Mouse (Mus musculus) neural tube, embryonic 15.5 days (tissue): ENCODE results near the gene Gm525. TPM values are rescaled to one million over a fixed set of nuclear protein-coding genes. Genes with fewer than 3 reads are reported as not detected.
"Not testable (repeated sequence)": the region's sequence is repeated elsewhere in the genome, so short reads cannot be mapped to it uniquely, and the experiment has no call there.

ENCODE experiments used
- ATAC-seq: fragments of 200-750 bp; cut with Nextera tagmentation; 2 replicates; pipeline ENCODE4 v1.8.0; 2017; ENCODE audit warnings: mild to moderate bottlenecking, moderate TSS enrichment, moderate library complexity; ENCODE audit not compliant: low FRiP score
- H3K27ac ChIP-seq: fragments of 300-500 bp; sonication (generic); replicated peaks from 2 replicates; pipeline ENCODE4 v1.5.1; 2015; ENCODE audit warnings: mild to moderate bottlenecking, inconsistent platforms
- H3K27me3 ChIP-seq: fragments of 300-500 bp; sonication (generic); replicated peaks from 2 replicates; pipeline ENCODE4 v1.6.1; 2015; ENCODE audit warnings: inconsistent platforms
- H3K36me3 ChIP-seq: fragments of 300-500 bp; sonication (generic); 2 replicates; pipeline ENCODE4 v1.6.1; 2015; ENCODE audit warnings: inconsistent platforms
- H3K4me1 ChIP-seq: fragments of 300-500 bp; sonication (generic); 2 replicates; pipeline ENCODE4 v1.6.1; 2015; ENCODE audit warnings: inconsistent platforms
- H3K4me2 ChIP-seq: fragments of 300-500 bp; sonication (generic); 2 replicates; pipeline ENCODE4 v1.6.1; 2015; ENCODE audit warnings: inconsistent platforms, mild to moderate bottlenecking, moderate library complexity
- H3K4me3 ChIP-seq: fragments of 300-500 bp; sonication (generic); replicated peaks from 2 replicates; pipeline ENCODE4 v1.5.1; 2015; ENCODE audit warnings: mild to moderate bottlenecking, inconsistent platforms
- H3K9ac ChIP-seq: fragments of 300-500 bp; sonication (generic); replicated peaks from 2 replicates; pipeline ENCODE4 v1.6.1; 2015; ENCODE audit warnings: mild to moderate bottlenecking, inconsistent platforms
- H3K9me3 ChIP-seq: fragments of 300-500 bp; sonication (generic); replicated peaks from 2 replicates; pipeline ENCODE4 v1.6.1; 2016; ENCODE audit warnings: inconsistent platforms
- WGBS: fragments of 180-500 bp; shearing (Covaris S2); methylation state at CpG from one replicate; pipeline ENCODE4 v1.1.7; 2015; ENCODE audit warnings: mixed read lengths; 5-methylcytosine and 5-hydroxymethylcytosine counted together
- polyA plus RNA-seq: library from polyadenylated mRNA; unstranded; fragments of >200 nt; fragmentation: Nextera tagmentation; extraction: Ambion mirVana; gene quantifications from 2 replicates; pipeline ENCODE4 v1.2.1, GENCODE M21; 2015

Gm525 gene
- polyA plus RNA-seq, 1 experiment from 2014 or later = not detected

DNA sequence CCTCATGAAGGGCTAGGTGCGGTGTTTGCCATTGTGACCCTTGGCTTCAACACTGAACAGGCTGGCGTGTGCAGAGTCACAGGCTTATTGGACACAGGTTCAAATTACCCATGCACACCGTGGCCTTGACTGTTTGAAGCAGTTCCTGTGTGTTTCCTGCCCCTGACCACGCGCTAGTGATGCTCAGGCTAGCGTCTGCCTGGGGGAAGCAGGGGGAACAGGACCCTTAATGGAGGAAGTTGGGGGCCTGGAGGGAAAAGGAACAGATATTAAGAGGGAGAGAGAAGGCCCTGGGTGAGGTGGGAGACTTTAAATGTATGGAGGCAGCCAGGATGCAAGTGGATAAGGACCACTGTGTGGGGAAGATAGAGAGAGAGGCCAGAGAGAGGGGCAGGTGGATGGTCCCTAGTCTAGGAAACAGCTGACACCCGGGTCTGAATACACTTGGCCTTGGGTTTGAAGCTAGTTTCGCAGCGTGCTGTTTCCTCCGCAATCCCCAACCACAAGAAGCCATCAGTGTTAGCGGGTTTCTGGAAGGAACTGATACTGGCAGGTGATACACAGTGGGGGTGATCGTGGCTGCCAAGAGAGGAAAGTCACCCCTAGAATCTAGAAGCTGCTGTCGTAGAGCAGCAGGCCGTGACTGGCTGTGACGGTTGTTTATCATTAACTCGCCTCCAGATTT, 5.5 kb downstream of the Gm525 start:
- no peaks in the 10 kb centered on the region for H3K4me1 ChIP-seq
- H3K27me3 ChIP-seq = no peaks in the 10 kb centered on the region
- no peaks in the 10 kb centered on the region for H3K36me3 ChIP-seq
- ATAC-seq = no peak
- WGBS = 87% methylated on average over 16 of the region's 16 CpGs
- H3K9me3 ChIP-seq = no peaks in the 10 kb centered on the region
- H3K4me2 ChIP-seq = no peak overlapping the region
- no peak overlapping the region for H3K4me3 ChIP-seq
- H3K9ac ChIP-seq = no peak overlapping the region
- no peak overlapping the region for H3K27ac ChIP-seq

GRCm38 (mm10) chr11:89081906-89082305, 8.3 kb downstream of the Gm525 start:
- not testable (repeated sequence) for H3K4me1 ChIP-seq, ATAC-seq
- WGBS = 75% methylated on average over 5 of the region's 5 CpGs

GRCm38 (mm10) chr11:89082691-89083090, 9.1 kb downstream of the Gm525 start:
- not testable (repeated sequence) for H3K36me3 ChIP-seq, H3K4me2 ChIP-seq
- WGBS = 91% methylated on average over 3 of the region's 3 CpGs

More at GRCm38 (mm10) chr11:89081906-89082305, 8.3 kb downstream of the Gm525 start:
- H3K9me3 ChIP-seq, H3K27ac ChIP-seq, H3K36me3 ChIP-seq, H3K9ac ChIP-seq, H3K4me2 ChIP-seq, H3K27me3 ChIP-seq, H3K4me3 ChIP-seq: not testable (repeated sequence)

GRCm38 (mm10) chr11:89084601-89085000, 11.0 kb downstream of the Gm525 start:
- Histone ChIP-seq H3K4me3 (no peak overlapping the region), H3K4me2 (no peak overlapping the region), H3K36me3 (no peaks in the 10 kb centered on the region), H3K4me1 (no peaks in the 10 kb centered on the region), H3K9me3 (no peaks in the 10 kb centered on the region), H3K27me3 (no peaks in the 10 kb centered on the region), H3K9ac (no peak overlapping the region), H3K27ac (no peak overlapping the region)
- WGBS = 50% methylated on average over 7 of the region's 7 CpGs
- no peak for ATAC-seq

More at GRCm38 (mm10) chr11:89082691-89083090, 9.1 kb downstream of the Gm525 start:
- H3K4me3 ChIP-seq, H3K4me1 ChIP-seq, H3K9me3 ChIP-seq, H3K27ac ChIP-seq, H3K9ac ChIP-seq, H3K27me3 ChIP-seq, ATAC-seq: not testable (repeated sequence)

GRCm38 (mm10) chr11:89086208-89086809, 12.7 kb downstream of the Gm525 start:
- WGBS = 49% methylated on average over 10 of the region's 10 CpGs
- H3K4me1 ChIP-seq = no peaks in the 10 kb centered on the region
- no peaks in the 10 kb centered on the region for H3K36me3 ChIP-seq
- no peak overlapping the region for H3K27ac ChIP-seq
- H3K4me2 ChIP-seq = no peak overlapping the region
- H3K9me3 ChIP-seq = no peaks in the 10 kb centered on the region
- no peak overlapping the region for H3K4me3 ChIP-seq
- ATAC-seq = no peak
- no peak overlapping the region for H3K9ac ChIP-seq
- no peaks in the 10 kb centered on the region for H3K27me3 ChIP-seq

DNA sequence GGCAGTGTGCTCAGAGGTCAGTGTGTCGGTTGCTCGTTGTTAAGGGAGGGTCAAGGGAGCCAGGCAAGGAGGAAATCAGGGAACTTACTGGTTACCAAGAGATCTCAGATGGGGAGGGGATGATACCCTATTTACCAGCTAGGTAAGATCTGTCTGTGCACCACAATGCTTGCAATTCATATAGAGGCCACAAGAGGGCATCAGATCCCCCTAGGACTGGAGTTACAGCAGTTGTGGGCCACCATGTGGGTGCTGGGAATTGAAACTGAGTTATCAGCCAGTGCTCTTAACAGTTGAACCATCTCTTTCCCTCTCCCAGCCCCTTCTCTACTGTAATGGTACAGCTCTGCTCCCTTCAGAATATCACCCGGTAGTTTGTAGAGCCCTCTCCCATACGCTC, 15.1 kb downstream of the Gm525 start:
- Histone ChIP-seq H3K4me2 (no peak overlapping the region), H3K27me3 (no peaks in the 10 kb centered on the region), H3K4me3 (no peak overlapping the region), H3K9me3 (no peaks in the 10 kb centered on the region), H3K4me1 (no peaks in the 10 kb centered on the region), H3K9ac (no peak overlapping the region), H3K36me3 (no peaks in the 10 kb centered on the region), H3K27ac (no peak overlapping the region)
- ATAC-seq = no peak
- 93% methylated on average over 4 of the region's 4 CpGs for WGBS

- ATAC-seq, H3K9ac ChIP-seq, H3K4me1 ChIP-seq: not testable (repeated sequence)
Observed at GRCm38 (mm10) chr11:89090359-89090758, 16.7 kb downstream of the Gm525 start.

DNA sequence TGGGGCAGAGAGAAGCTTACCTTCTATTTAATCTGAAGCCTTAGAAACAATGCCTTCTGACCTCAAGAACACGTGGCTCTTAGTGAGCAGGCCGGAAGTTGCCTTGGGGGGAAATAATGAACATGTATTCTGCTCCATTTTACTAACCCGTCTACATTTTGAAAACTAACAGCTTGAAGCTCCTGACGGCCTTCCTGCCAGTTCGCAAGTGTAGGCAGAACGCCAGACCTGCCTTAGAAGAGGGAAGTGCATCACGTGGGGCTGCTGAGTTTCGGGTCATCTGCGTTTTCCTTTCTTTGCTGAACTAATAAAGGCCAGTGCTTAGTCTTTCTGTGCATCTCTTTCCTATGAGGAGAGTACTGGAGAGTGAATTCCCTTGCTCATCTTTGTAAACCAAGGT, 19.1 kb downstream of the Gm525 start:
- 85% methylated on average over 9 of the region's 9 CpGs for WGBS
- ATAC-seq = no peak

More at GRCm38 (mm10) chr11:89090359-89090758, 16.7 kb downstream of the Gm525 start:
- not testable (repeated sequence) for H3K4me2 ChIP-seq, H3K27ac ChIP-seq, H3K4me3 ChIP-seq, H3K27me3 ChIP-seq, H3K9me3 ChIP-seq, H3K36me3 ChIP-seq
- 95% methylated on average over 6 of the region's 7 CpGs for WGBS

DNA sequence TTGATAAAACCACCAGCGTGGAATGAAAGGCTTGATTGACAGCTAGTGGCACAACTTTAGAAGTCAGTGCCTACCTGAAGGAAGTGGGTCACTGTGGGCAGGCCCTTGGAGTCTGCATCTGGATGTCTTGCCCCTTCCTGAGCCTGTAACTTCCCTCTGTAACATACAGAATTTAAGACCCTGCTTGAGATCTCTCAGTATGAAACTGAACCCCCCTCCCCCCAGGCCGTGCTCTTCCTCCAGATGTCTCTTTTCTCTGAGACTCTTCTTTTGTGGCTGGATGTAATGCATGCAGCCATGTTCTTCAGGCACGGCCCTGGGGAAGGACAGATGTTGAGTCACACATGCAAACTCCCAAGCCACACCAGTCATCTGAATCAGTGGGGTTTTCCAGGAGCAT, 21.7 kb downstream of the Gm525 start:
- Histone ChIP-seq H3K9ac (no peak overlapping the region), H3K9me3 (no peaks in the 10 kb centered on the region), H3K36me3 (no peaks in the 10 kb centered on the region), H3K4me2 (no peak overlapping the region), H3K4me3 (no peak overlapping the region), H3K27me3 (no peaks in the 10 kb centered on the region), H3K27ac (no peak overlapping the region), H3K4me1 (0 out of 2 replicates have a peak, but pooled peaks cover under 1% of the 10 kb centered on the region)
- 74% methylated on average over 3 of the region's 3 CpGs for WGBS
- ATAC-seq = no peak

More for the DNA sequence above, 19.1 kb downstream of the Gm525 start:
- H3K36me3 ChIP-seq = no peaks in the 10 kb centered on the region
- H3K4me3 ChIP-seq = no peak overlapping the region
- H3K9ac ChIP-seq = no peak overlapping the region
- no peaks in the 10 kb centered on the region for H3K27me3 ChIP-seq
- H3K27ac ChIP-seq = no peak overlapping the region
- H3K4me1 ChIP-seq = no peaks in the 10 kb centered on the region
- H3K4me2 ChIP-seq = no peak overlapping the region
- H3K9me3 ChIP-seq = no peaks in the 10 kb centered on the region

DNA sequence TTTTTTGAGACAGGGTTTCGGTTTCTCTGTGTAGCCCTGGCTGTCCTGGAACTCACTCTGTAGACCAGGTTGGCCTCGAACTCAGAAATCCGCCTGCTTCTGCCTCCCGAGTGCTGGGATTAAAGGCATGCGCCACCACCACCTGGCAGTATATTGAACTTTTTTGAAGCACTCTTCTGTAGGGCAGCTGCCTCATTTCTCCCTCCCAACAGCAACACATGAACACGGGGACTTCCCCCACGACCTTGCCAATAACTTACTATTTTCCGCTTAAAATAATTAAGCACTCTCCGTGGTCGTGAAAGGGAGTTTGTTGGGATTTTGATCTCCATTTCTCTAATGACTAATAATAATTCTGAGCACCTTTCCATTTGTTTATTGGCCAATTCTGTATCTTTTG, 23.7 kb downstream of the Gm525 start:
- WGBS = 91% methylated on average over 10 of the region's 10 CpGs
- not testable (repeated sequence) for ATAC-seq, H3K9ac ChIP-seq

GRCm38 (mm10) chr11:89098083-89098835, 24.6 kb downstream of the Gm525 start:
- H3K9me3 ChIP-seq = no peaks in the 10 kb centered on the region

More for the DNA sequence above, 23.7 kb downstream of the Gm525 start:
- not testable (repeated sequence) for H3K9me3 ChIP-seq, H3K27me3 ChIP-seq, H3K27ac ChIP-seq, H3K4me2 ChIP-seq, H3K36me3 ChIP-seq, H3K4me3 ChIP-seq
- H3K4me1 ChIP-seq = peaks cover 12% of the 10 kb centered on the region

GRCm38 (mm10) chr11:89098930-89099329, 25.3 kb downstream of the Gm525 start:
- Histone ChIP-seq H3K9ac (no peak overlapping the region), H3K4me2 (no peak overlapping the region), H3K4me3 (no peak overlapping the region), H3K36me3 (no peaks in the 10 kb centered on the region), H3K27me3 (no peaks in the 10 kb centered on the region), H3K27ac (no peak overlapping the region), H3K4me1 (peaks cover 12% of the 10 kb centered on the region), H3K9me3 (no peaks in the 10 kb centered on the region)
- ATAC-seq = no peak
- 81% methylated on average over 6 of the region's 6 CpGs for WGBS

More at GRCm38 (mm10) chr11:89098083-89098835, 24.6 kb downstream of the Gm525 start:
- Histone ChIP-seq H3K4me2 (no peak overlapping the region), H3K27me3 (no peaks in the 10 kb centered on the region), H3K9ac (no peak overlapping the region), H3K4me3 (no peak overlapping the region), H3K36me3 (no peaks in the 10 kb centered on the region), H3K4me1 (peaks cover 12% of the 10 kb centered on the region), H3K27ac (no peak overlapping the region)
- no peak for ATAC-seq
- WGBS = 84% methylated on average over 17 of the region's 17 CpGs
